Mouse (Mus musculus) bone marrow macrophage, adult 2 months (primary cell): Measurements from ENCODE around the gene Tshz2.

Experiments used
- CTCF ChIP-seq: IDR thresholded peaks from 2 replicates; pipeline ENCODE4 v1.5.1; 2012; ENCODE audit warnings: low read depth, mild to moderate bottlenecking, low read length, moderate library complexity
- POLR2A ChIP-seq: IDR thresholded peaks from 2 replicates; pipeline ENCODE4 v1.6.1; 2012; ENCODE audit warnings: mild to moderate bottlenecking, low read depth, low read length, borderline replicate concordance

GRCm38 (mm10) chr2:169749331-169749945, 116.6 kb downstream of the Tshz2 start:
- TF ChIP-seq CTCF (no peak), POLR2A (no peak)
